Mouse (Mus musculus) hindbrain, postnatal 0 days (tissue): ENCODE results near the gene Tmem86b. TPM values are rescaled to one million over a fixed set of nuclear protein-coding genes. Genes with fewer than 3 reads are reported as not detected.
A peak's percentile ranks its signal among the peaks of the same experiment; 100 is the strongest.

Experiments used
- ATAC-seq: fragments of 200-750 bp; cut with Nextera tagmentation; 2 replicates; pipeline ENCODE4 v1.8.0; 2017; ENCODE audit warnings: mild to moderate bottlenecking, moderate TSS enrichment, moderate library complexity
- DNase-seq: peaks from one replicate; pipeline ENCODE4 v3.0.0-alpha.2; 2015; ENCODE audit warnings: low spot score
- H3K27ac ChIP-seq: fragments of 300-500 bp; sonication (generic); 2 replicates; pipeline ENCODE4 v1.5.1; 2014; ENCODE audit warnings: mild to moderate bottlenecking
- H3K27me3 ChIP-seq: fragments of 300-500 bp; sonication (generic); 2 replicates; pipeline ENCODE4 v1.6.1; 2014; ENCODE audit warnings: low read length, mixed read lengths; ENCODE audit not compliant: insufficient read depth
- H3K36me3 ChIP-seq: fragments of 300-500 bp; sonication (generic); 2 replicates; pipeline ENCODE4 v1.6.1; 2014; ENCODE audit warnings: low read length, mixed read lengths; ENCODE audit not compliant: insufficient read depth
- H3K4me1 ChIP-seq: fragments of 300-500 bp; sonication (generic); 2 replicates; pipeline ENCODE4 v1.6.1; 2014; ENCODE audit warnings: antibody characterized with exemption, low read length, mixed read lengths; ENCODE audit not compliant: insufficient read depth
- H3K4me2 ChIP-seq: fragments of 300-500 bp; sonication (generic); 2 replicates; pipeline ENCODE4 v1.6.1; 2014; ENCODE audit warnings: low read depth, mild to moderate bottlenecking, low read length, moderate library complexity, mixed read lengths
- H3K4me3 ChIP-seq: fragments of 300-500 bp; sonication (generic); 2 replicates; pipeline ENCODE4 v1.5.1; 2014; ENCODE audit warnings: low read length
- H3K9ac ChIP-seq: fragments of 300-500 bp; sonication (generic); replicated peaks from 2 replicates; pipeline ENCODE4 v1.6.1; 2014; ENCODE audit warnings: mild to moderate bottlenecking, low read length, moderate library complexity, mixed read lengths
- H3K9me3 ChIP-seq: fragments of 300-500 bp; sonication (generic); 2 replicates; pipeline ENCODE4 v1.6.1; 2016; ENCODE audit warnings: low read length, mixed read lengths
- CTCF ChIP-seq: IDR thresholded peaks from 2 replicates; pipeline ENCODE4 v1.5.1; 2016; ENCODE audit warnings: antibody characterized with exemption, control low read depth, low read depth
- WGBS: fragments of 180-500 bp; shearing (Covaris S2); extraction: QIAGEN DNeasy Blood & Tissue Kit; methylation state at CpG from one replicate; pipeline ENCODE4 v1.1.7; 2014; 5-methylcytosine and 5-hydroxymethylcytosine counted together
- polyA plus RNA-seq: library from polyadenylated mRNA; unstranded; fragments of >200 nt; fragmentation: Nextera tagmentation; extraction: Ambion mirVana; gene quantifications from 2 replicates; pipeline ENCODE4 v1.2.1, GENCODE M21; 2015
- total RNA-seq: library from RNA; depleted of rRNA; stranded (reverse); fragments of >200 nt; gene quantifications from 2 replicates; pipeline ENCODE4 v1.2.3, GENCODE M21; 2014

The Tmem86b gene
- total and polyA plus RNA-seq, 2 experiments from 2014 or later = 1.5 to 17.4 TPM

DNA sequence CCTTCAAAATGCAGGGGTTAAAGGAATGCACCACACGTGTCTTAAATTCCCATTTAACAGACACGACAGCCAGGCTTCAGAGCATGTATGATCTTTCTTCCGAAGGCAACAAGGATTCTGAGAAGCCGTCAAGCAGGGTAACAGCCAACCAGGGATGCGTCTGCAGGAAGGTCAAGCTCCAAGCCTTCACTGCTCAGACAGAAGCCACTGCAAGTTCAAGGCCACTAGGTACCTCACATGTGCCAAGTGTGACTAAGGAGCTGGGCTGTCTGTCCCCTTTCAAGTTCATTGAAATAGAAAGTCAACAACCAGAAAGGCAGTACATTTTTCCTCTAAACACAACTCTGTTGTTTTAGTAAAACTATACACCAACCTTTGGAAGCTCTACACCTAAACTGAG, 35.6 kb upstream of the Tmem86b start:
- Histone ChIP-seq H3K9me3 (no peaks in the 10 kb centered on the region), H3K4me3 (no peak overlapping the region), H3K4me1 (no peaks in the 10 kb centered on the region), H3K9ac (no peak overlapping the region), H3K4me2 (no peak overlapping the region), H3K36me3 (peaks cover 37% of the 10 kb centered on the region), H3K27me3 (no peaks in the 10 kb centered on the region), H3K27ac (no peak overlapping the region)
- no peak for TF ChIP-seq CTCF
- 96% methylated on average over 5 of the region's 5 CpGs for WGBS
- no peak for ATAC-seq
- no peak for DNase-seq

DNA sequence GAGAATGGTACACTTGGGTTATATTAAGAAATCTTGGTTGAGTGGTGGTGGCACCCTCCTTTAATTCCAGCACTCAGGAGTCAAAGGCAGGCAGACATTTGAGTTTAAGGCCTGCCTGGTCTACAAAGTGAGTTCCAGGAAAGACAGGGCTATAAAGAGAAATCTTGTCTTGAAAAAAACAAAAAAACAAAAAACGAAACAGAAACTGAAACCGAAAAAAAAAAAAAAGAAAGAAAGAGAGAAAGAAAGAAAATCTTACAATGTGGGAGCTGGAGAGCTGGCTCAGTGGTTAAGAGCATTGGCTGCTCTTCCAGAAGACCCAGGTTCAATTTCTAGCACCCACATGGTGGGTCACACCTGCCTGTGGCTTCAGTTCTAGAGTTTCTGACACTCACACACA, 32.5 kb upstream of the Tmem86b start:
- Histone ChIP-seq H3K9ac (no peak overlapping the region), H3K36me3 (peaks cover 25% of the 10 kb centered on the region; the same call in 1 of the 2 replicates), H3K4me2 (no peak overlapping the region), H3K27me3 (no peaks in the 10 kb centered on the region), H3K9me3 (no peaks in the 10 kb centered on the region), H3K4me3 (no peak overlapping the region), H3K27ac (no peak overlapping the region), H3K4me1 (peaks cover 6% of the 10 kb centered on the region; the same call in 1 of the 2 replicates)
- no peak for DNase-seq
- 84% methylated on average over 2 of the region's 2 CpGs for WGBS
- no peak for ATAC-seq
- no peak for TF ChIP-seq CTCF

DNA sequence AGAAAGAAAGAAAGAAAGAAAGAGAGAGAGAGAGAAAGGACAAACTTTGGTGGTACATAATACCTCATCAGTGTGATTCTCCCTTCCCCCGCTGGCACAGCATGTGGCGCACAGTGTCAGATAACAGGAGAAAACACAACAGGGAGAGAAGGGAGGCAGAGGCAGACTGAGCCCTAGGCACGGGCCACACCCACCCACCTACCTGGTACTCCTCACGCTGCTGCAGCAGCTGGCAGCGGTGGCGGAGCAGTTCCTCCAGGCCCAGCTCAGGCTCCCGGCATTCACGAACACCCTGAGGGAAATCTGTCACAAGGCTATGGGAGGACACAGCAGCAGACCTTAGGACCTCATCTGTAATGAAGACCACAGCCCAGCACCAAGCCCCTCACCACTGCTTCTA, 32.0 kb upstream of the Tmem86b start:
- Histone ChIP-seq H3K36me3 (peaks cover 21% of the 10 kb centered on the region; the same call in 1 of the 2 replicates), H3K27ac (no peak overlapping the region), H3K4me1 (peaks cover 6% of the 10 kb centered on the region; the same call in 1 of the 2 replicates), H3K4me3 (no peak overlapping the region), H3K9ac (no peak overlapping the region), H3K4me2 (no peak overlapping the region), H3K27me3 (no peaks in the 10 kb centered on the region), H3K9me3 (no peaks in the 10 kb centered on the region)
- no peak for DNase-seq
- ATAC-seq = no peak
- TF ChIP-seq CTCF = no peak
- WGBS = 79% methylated on average over 8 of the region's 8 CpGs

DNA sequence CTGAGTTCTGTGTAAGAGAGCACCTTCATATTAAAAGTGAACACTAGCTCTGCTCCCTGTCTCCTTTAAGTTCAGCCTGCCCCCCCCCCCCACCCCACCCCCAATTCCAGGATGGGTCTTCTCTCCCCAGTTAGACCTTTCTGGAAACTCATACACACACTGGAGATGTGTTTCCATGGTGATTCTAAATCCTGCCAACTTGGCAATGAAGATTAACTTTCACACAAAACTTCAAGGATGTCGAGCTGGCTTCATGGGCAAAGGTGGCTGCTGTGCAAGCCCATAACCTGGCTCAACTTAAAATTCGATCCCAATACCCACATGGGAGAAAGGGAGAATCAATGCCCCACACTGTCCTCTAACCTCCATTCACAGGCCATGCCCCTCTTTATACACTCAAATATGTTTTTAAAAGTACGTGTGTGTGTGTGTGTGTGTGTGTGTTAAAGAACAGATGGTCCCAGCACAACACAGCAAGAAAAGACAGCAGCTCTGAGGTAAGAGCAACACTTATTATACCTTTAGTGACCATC, 28.8 kb upstream of the Tmem86b start:
- no peak for TF ChIP-seq CTCF
- Histone ChIP-seq H3K4me3 (peak overlapping the region; percentile 86), H3K27ac (peak overlapping the region; percentile 95), H3K27me3 (no peaks in the 10 kb centered on the region), H3K9ac (peak overlapping the region; percentile 92), H3K4me2 (peak overlapping the region; percentile 97), H3K4me1 (peaks cover 28% of the 10 kb centered on the region), H3K36me3 (peaks cover 14% of the 10 kb centered on the region; the same call in 1 of the 2 replicates), H3K9me3 (no peaks in the 10 kb centered on the region)
- DNase-seq (peak; percentile 60), ATAC-seq (no peak)
- 29% methylated on average over 3 of the region's 3 CpGs for WGBS

DNA sequence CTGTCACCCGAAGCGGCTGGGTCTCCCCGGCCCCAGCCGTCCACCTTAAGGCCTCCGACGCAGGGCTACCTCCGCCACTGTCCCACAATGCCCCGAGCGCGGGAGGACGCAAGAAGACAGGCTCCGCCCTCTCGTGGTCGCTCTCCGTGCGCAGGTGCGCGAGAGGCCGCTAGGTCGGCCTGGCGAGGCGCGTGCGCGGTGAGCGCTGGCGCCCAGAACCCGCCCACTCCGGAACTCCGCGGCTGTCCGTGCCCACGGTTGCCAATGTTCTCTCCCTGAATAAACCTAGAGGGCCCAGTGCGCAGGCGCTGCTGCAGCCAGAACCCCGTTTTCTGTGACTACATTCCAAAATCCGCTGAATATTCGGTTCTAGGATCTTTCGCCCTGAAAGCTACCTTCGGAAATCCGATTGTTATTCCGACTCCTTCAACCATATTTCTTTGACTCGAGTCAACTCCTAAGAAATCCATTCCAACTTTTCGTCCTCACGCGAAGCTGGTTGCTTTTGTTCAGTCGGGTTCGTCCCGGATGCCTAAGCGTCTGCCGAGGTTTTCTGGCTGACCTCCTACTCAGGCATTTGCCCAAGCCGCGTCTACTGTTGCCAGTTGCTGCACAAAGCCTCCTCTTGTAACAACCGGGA, 27.8 kb upstream of the Tmem86b start, which contains the start of gene Ppp6r1:
Gene Ppp6r1, minus strand, starts transcription at position 108 of the 640 bp plus-strand sequence.
- TF ChIP-seq CTCF = peak; percentile 55
- Histone ChIP-seq H3K4me3 (peak within 1 kb of the TSS; percentile 86), H3K27ac (peak within 1 kb of the TSS; percentile 95), H3K4me2 (peak within 1 kb of the TSS; percentile 97), H3K36me3 (peaks cover 9% of the 10 kb centered on the region; the same call in 1 of the 2 replicates), H3K9ac (peak within 1 kb of the TSS; percentile 92), H3K27me3 (no peaks in the 10 kb centered on the region), H3K4me1 (peaks cover 28% of the 10 kb centered on the region), H3K9me3 (no peaks in the 10 kb centered on the region)
- DNase-seq (peak; percentile 99), ATAC-seq (peak; percentile 98)
- WGBS = under 1% methylated on average over 53 of the region's 54 CpGs

DNA sequence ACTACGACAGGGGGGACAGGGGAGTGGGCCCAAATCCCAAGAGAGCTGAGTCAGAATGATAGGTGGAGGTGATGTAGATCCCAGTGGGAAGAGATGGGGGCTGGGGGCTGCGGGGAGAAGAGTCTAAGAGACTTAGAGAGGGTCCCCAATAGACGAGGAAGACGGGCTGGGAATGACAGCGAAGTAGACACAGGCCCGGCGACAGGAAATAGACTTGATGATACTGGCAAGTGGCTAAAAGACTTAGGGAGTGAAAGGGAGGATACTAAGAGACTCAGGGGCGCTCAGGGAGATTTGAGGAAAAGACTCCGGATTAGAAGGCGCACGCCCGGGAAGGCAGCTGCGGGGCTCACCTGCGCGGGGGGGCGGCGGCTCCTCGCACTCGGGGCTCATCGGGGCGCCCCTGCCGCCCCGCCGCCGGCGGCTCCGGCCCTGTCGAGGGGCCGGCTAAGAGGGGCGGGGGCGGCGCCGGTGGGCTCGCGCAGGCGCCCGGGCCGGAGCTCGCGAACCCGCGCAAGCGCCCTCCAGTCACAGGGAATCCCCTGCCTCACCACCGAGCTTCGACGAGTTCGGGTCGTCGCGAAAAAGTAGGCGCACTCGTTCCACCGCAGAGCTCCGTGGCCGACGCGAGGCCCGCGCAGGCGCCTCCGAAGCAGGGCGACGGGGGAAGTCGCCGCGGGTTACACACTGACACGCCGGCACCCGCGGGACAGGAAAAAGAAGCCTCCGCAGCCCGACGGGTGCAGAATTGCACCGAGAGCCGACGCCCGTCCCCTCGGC, 27.1 kb upstream of the Tmem86b start:
- peaks cover 5% of the 10 kb centered on the region; the same call in 1 of the 2 replicates for H3K36me3 ChIP-seq
- H3K4me2 ChIP-seq = peak overlapping the region; percentile 97
- no peaks in the 10 kb centered on the region for H3K9me3 ChIP-seq
- H3K27ac ChIP-seq = peak overlapping the region; percentile 95
- DNase-seq (peak; percentile 71), ATAC-seq (peak; percentile 74)
- peak overlapping the region; percentile 86 for H3K4me3 ChIP-seq
- WGBS = under 1% methylated on average over 67 of the region's 78 CpGs
- H3K9ac ChIP-seq = peak overlapping the region; percentile 92
- peaks cover 28% of the 10 kb centered on the region for H3K4me1 ChIP-seq
- no peaks in the 10 kb centered on the region for H3K27me3 ChIP-seq
- TF ChIP-seq CTCF = no peak
